13 mouse cellular contexts compared by ENCODE assay signal in genomic region chr6:98842924-98843323, GRCm38 (mm10).
A peak's percentile ranks its signal among the peaks of the same experiment; 100 is the strongest.
DNase-seq lines count a peak whose midpoint lies in the region; ATAC-seq and TF ChIP-seq lines count a peak whose summit lies in the region.
"Had no signal": no experiment of that assay in that cellular context is flagged by ENCODE, and none has a peak within 500 bp of the region (broad histone marks: within the 10 kb centered on the region; RNA-seq: fewer than 3 reads in every experiment).

No protein-coding gene starts in this region.

- no peak for TF ChIP-seq RAD21 in MEL (IDR thresholded peaks at IDR 0.05; ENCODE audit: low read depth, low read length)

- no peak overlapping the region for H3K9ac ChIP-seq in heart, embryonic 15.5 days
- H3K9ac ChIP-seq in heart, embryonic 12.5 days, result no peak overlapping the region
- no peak overlapping the region for H3K9ac ChIP-seq in MEL (ENCODE audit: control insufficient read depth, low read depth, low read length, poor library complexity, severe bottlenecking)
- H3K9ac ChIP-seq: embryonic facial prominence, embryonic 13.5 days; forebrain, postnatal 0 days had no signal

- H3K27me3 ChIP-seq in heart, embryonic 15.5 days, result no peaks in the 10 kb centered on the region
- no peaks in the 10 kb centered on the region for H3K27me3 ChIP-seq in heart, embryonic 12.5 days (replicated peaks)
- no peaks in the 10 kb centered on the region; a peak in 1 of 4 replicates for H3K27me3 ChIP-seq in MEL (ENCODE audit: control insufficient read depth in 1 of 2, insufficient read depth in 2 of 2, low read length in 2 of 2)
- H3K27me3 ChIP-seq: embryonic facial prominence, embryonic 13.5 days had no signal

- H3K4me2 ChIP-seq in heart, embryonic 15.5 days, result no peak overlapping the region
- no peak overlapping the region for H3K4me2 ChIP-seq in heart, embryonic 12.5 days
- H3K4me2 ChIP-seq: embryonic facial prominence, embryonic 13.5 days; heart, embryonic 11.5 days had no signal

- TF ChIP-seq CTCF in MEL (IDR thresholded peaks at IDR 0.05 in 2 of 3, conservative IDR thresholded peaks at IDR 0.05 in 1 of 3; ENCODE audit: control insufficient read depth in 1 of 3, insufficient read depth in 1 of 3, low read depth in 2 of 3, low read length in 3 of 3, poor library complexity in 1 of 3, severe bottlenecking in 1 of 3), result no peak

- peak; percentile 60; the same call in 1 of the 2 replicates for ATAC-seq in heart, embryonic 15.5 days (replicated peaks; ENCODE audit: insufficient number of reproducible peaks, insufficient read depth, low FRiP score, low read depth)
- ATAC-seq in heart, embryonic 12.5 days (ENCODE audit: insufficient number of reproducible peaks, low FRiP score), result no peak
- no peak for ATAC-seq in erythroblast, adult 5-6 weeks (replicated peaks; ENCODE audit: low FRiP score, poor library complexity, severe bottlenecking)
- ATAC-seq: forebrain, postnatal 0 days had no signal

- no peaks in the 10 kb centered on the region for H3K36me3 ChIP-seq in heart, embryonic 15.5 days
- H3K36me3 ChIP-seq in heart, embryonic 12.5 days, result no peaks in the 10 kb centered on the region
- no peaks in the 10 kb centered on the region for H3K36me3 ChIP-seq in MEL (ENCODE audit: control insufficient read depth in 1 of 2, insufficient read depth in 2 of 2, low read length in 2 of 2)
- H3K36me3 ChIP-seq: embryonic facial prominence, embryonic 13.5 days had no signal

- no peaks in the 10 kb centered on the region for H3K9me3 ChIP-seq in heart, embryonic 15.5 days (replicated peaks)
- H3K9me3 ChIP-seq in heart, embryonic 12.5 days (replicated peaks), result no peaks in the 10 kb centered on the region
- H3K9me3 ChIP-seq in MEL (replicated peaks; ENCODE audit: insufficient read depth, low read length), result no peaks in the 10 kb centered on the region
- H3K9me3 ChIP-seq: embryonic facial prominence, embryonic 13.5 days had no signal

- H3K79me2 ChIP-seq in MEL (ENCODE audit: control insufficient read depth, insufficient read depth, low read length, poor library complexity), result no peaks in the 10 kb centered on the region

- H3K4me1 ChIP-seq in heart, embryonic 15.5 days (replicated peaks), result peaks cover 12% of the 10 kb centered on the region
- H3K4me1 ChIP-seq in heart, embryonic 12.5 days (replicated peaks), result peaks cover 18% of the 10 kb centered on the region
- peaks cover 0 to 4% of the 10 kb centered on the region in 2 experiments; a peak in 1 of 4 replicates for H3K4me1 ChIP-seq in MEL (ENCODE audit: control insufficient read depth in 1 of 2, insufficient read depth in 2 of 2, low read length in 2 of 2)

- no peak overlapping the region for H3K27ac ChIP-seq in heart, embryonic 15.5 days
- H3K27ac ChIP-seq in heart, embryonic 12.5 days (ENCODE audit: poor library complexity, severe bottlenecking), result no peak overlapping the region
- no peak overlapping the region for H3K27ac ChIP-seq in MEL (ENCODE audit: control insufficient read depth, low read depth, low read length)
- H3K27ac ChIP-seq: embryonic facial prominence, embryonic 13.5 days had no signal

- H3K4me3 ChIP-seq in heart, embryonic 15.5 days, result no peak overlapping the region
- H3K4me3 ChIP-seq in heart, embryonic 12.5 days, result no peak overlapping the region
- no peak overlapping the region for H3K4me3 ChIP-seq in MEL (ENCODE audit: control insufficient read depth in 1 of 2, insufficient read depth in 1 of 2, low read depth in 2 of 2, low read length in 2 of 2)
- H3K4me3 ChIP-seq: embryonic facial prominence, embryonic 13.5 days; myocyte had no signal

- peak; percentile 23 for DNase-seq in MEL (ENCODE audit: low read depth, low spot score)
- peak; percentile 65 for DNase-seq in large intestine, adult 2 months (ENCODE audit: low read depth, low spot score)
- DNase-seq in thymus, adult 18-20 months, result peak; percentile 16 to 27
- no peak for DNase-seq in liver
- DNase-seq in frontal cortex, postnatal 10 days (ENCODE audit: low spot score in 2 of 2), result no peak
- DNase-seq: forebrain, postnatal 0 days; kidney, adult 9 months had no signal

- no peak for TF ChIP-seq EP300 in MEL (IDR thresholded peaks at IDR 0.05; ENCODE audit: low read depth in 1 of 2, low read length in 2 of 2)

- WGBS in heart, embryonic 15.5 days, result 37% methylated on average over 4 of the region's 4 CpGs
- 25% methylated on average over 4 of the region's 4 CpGs for WGBS in heart, embryonic 12.5 days
- WGBS in large intestine, adult 2 months, result 32% methylated on average over 4 of the region's 4 CpGs

- no peak for TF ChIP-seq POLR2A in MEL (IDR thresholded peaks at IDR 0.05; ENCODE audit: control insufficient read depth in 1 of 2, insufficient read depth in 1 of 2, low read depth in 1 of 2, low read length in 2 of 2, poor library complexity in 1 of 2)

TF ChIP-seq in MEL, 35 proteins besides CTCF, POLR2A, EP300 and RAD21:
- TF ChIP-seq USF1 (IDR thresholded peaks at IDR 0.05; ENCODE audit: low read depth, low read length), result no peak
- no peak for TF ChIP-seq TAL1 (IDR thresholded peaks at IDR 0.05; ENCODE audit: low read length)
- TF ChIP-seq MEF2A (IDR thresholded peaks at IDR 0.05; ENCODE audit: extremely low read depth, insufficient replicate concordance, low read depth, low read length, poor library complexity, severe bottlenecking), result no peak

Comparison
In these comparisons a context has a peak if more than half of its experiments do, and no peak if none do; other contexts are left out.
1. DNase-seq: peak in MEL (single experiment), large intestine, adult 2 months (single experiment) and thymus, adult 18-20 months (2 of 2); none in liver (single experiment) and frontal cortex, postnatal 10 days (0 of 2).